Mouse (Mus musculus) hindbrain, postnatal 0 days (tissue): ENCODE results near the gene Olfr711. TPM values are rescaled to one million over a fixed set of nuclear protein-coding genes. Genes with fewer than 3 reads are reported as not detected.
"Not testable (repeated sequence)": the region's sequence is repeated elsewhere in the genome, so short reads cannot be mapped to it uniquely, and the experiment has no call there.

ENCODE experiments used
- ATAC-seq: fragments of 200-750 bp; cut with Nextera tagmentation; 2 replicates; pipeline ENCODE4 v1.8.0; 2017; ENCODE audit warnings: mild to moderate bottlenecking, moderate TSS enrichment, moderate library complexity
- DNase-seq: peaks from one replicate; pipeline ENCODE4 v3.0.0-alpha.2; 2015; ENCODE audit warnings: low spot score
- H3K27ac ChIP-seq: fragments of 300-500 bp; sonication (generic); 2 replicates; pipeline ENCODE4 v1.5.1; 2014; ENCODE audit warnings: mild to moderate bottlenecking
- H3K27me3 ChIP-seq: fragments of 300-500 bp; sonication (generic); 2 replicates; pipeline ENCODE4 v1.6.1; 2014; ENCODE audit warnings: low read length, mixed read lengths; ENCODE audit not compliant: insufficient read depth
- H3K36me3 ChIP-seq: fragments of 300-500 bp; sonication (generic); 2 replicates; pipeline ENCODE4 v1.6.1; 2014; ENCODE audit warnings: low read length, mixed read lengths; ENCODE audit not compliant: insufficient read depth
- H3K4me1 ChIP-seq: fragments of 300-500 bp; sonication (generic); 2 replicates; pipeline ENCODE4 v1.6.1; 2014; ENCODE audit warnings: antibody characterized with exemption, low read length, mixed read lengths; ENCODE audit not compliant: insufficient read depth
- H3K4me2 ChIP-seq: fragments of 300-500 bp; sonication (generic); 2 replicates; pipeline ENCODE4 v1.6.1; 2014; ENCODE audit warnings: low read depth, mild to moderate bottlenecking, low read length, moderate library complexity, mixed read lengths
- H3K4me3 ChIP-seq: fragments of 300-500 bp; sonication (generic); 2 replicates; pipeline ENCODE4 v1.5.1; 2014; ENCODE audit warnings: low read length
- H3K9ac ChIP-seq: fragments of 300-500 bp; sonication (generic); replicated peaks from 2 replicates; pipeline ENCODE4 v1.6.1; 2014; ENCODE audit warnings: mild to moderate bottlenecking, low read length, moderate library complexity, mixed read lengths
- H3K9me3 ChIP-seq: fragments of 300-500 bp; sonication (generic); 2 replicates; pipeline ENCODE4 v1.6.1; 2016; ENCODE audit warnings: low read length, mixed read lengths
- CTCF ChIP-seq: IDR thresholded peaks from 2 replicates; pipeline ENCODE4 v1.5.1; 2016; ENCODE audit warnings: antibody characterized with exemption, control low read depth, low read depth
- WGBS: fragments of 180-500 bp; shearing (Covaris S2); extraction: QIAGEN DNeasy Blood & Tissue Kit; methylation state at CpG from one replicate; pipeline ENCODE4 v1.1.7; 2014; 5-methylcytosine and 5-hydroxymethylcytosine counted together
- polyA plus RNA-seq: library from polyadenylated mRNA; unstranded; fragments of >200 nt; fragmentation: Nextera tagmentation; extraction: Ambion mirVana; gene quantifications from 2 replicates; pipeline ENCODE4 v1.2.1, GENCODE M21; 2015
- total RNA-seq: library from RNA; depleted of rRNA; stranded (reverse); fragments of >200 nt; gene quantifications from 2 replicates; pipeline ENCODE4 v1.2.3, GENCODE M21; 2014; rRNA removed

Gene Olfr711
- total and polyA plus RNA-seq, 2 experiments from 2014 or later, result not detected

- TF ChIP-seq CTCF, result no peak
- Histone ChIP-seq H3K4me3 (no peak within 1 kb of the TSS), H3K27me3 (no peaks in the 10 kb centered on the region), H3K9me3 (no peaks in the 10 kb centered on the region), H3K4me1 (no peaks in the 10 kb centered on the region), H3K36me3 (no peaks in the 10 kb centered on the region), H3K4me2 (no peak within 1 kb of the TSS), H3K9ac (no peak within 1 kb of the TSS), H3K27ac (no peak within 1 kb of the TSS)
- DNase-seq, result no peak
- ATAC-seq, result no peak
- WGBS, result 73% methylated on average over 3 of the region's 3 CpGs
Observed at GRCm38 (mm10) chr7:106948212-106948611, 27.0 kb downstream of the Olfr711 start, which contains the start of gene Olfr710. Olfr710 (minus strand) TSS chr7:106948312.

GRCm38 (mm10) chr7:106932119-106932518 is 43.1 kb downstream of the Olfr711 start, which contains the start of gene Olfr709-ps1:
Olfr709-ps1 (minus strand) TSS chr7:106932219.
- ATAC-seq (no peak), DNase-seq (no peak)
- no peak within 1 kb of the TSS for H3K4me2 ChIP-seq
- H3K9me3 ChIP-seq, result no peaks in the 10 kb centered on the region
- H3K9ac ChIP-seq, result no peak within 1 kb of the TSS
- no peak for TF ChIP-seq CTCF
- no peaks in the 10 kb centered on the region for H3K27me3 ChIP-seq
- no peaks in the 10 kb centered on the region for H3K36me3 ChIP-seq
- no peak within 1 kb of the TSS for H3K4me3 ChIP-seq
- no peak within 1 kb of the TSS for H3K27ac ChIP-seq
- no peaks in the 10 kb centered on the region for H3K4me1 ChIP-seq

- not testable (repeated sequence) for H3K9ac ChIP-seq, H3K9me3 ChIP-seq, H3K27me3 ChIP-seq, DNase-seq, H3K4me1 ChIP-seq, H3K4me3 ChIP-seq, H3K36me3 ChIP-seq, H3K27ac ChIP-seq, ATAC-seq, H3K4me2 ChIP-seq
- 85% methylated on average over 5 of the region's 7 CpGs for WGBS
Observed at GRCm38 (mm10) chr7:106920961-106921360, 54.3 kb downstream of the Olfr711 start.

Other genes starting within 250 kb of the Olfr711 start
- gene Olfr697, start 233.0 kb downstream of the Olfr711 start, total RNA-seq, result not detected in 2 replicates
- gene Olfr697, start 233.0 kb downstream of the Olfr711 start, polyA plus RNA-seq, result not detected in 2 replicates
- gene Olfr698, start 220.1 kb downstream of the Olfr711 start, total RNA-seq, result not detected in 2 replicates
- not detected in 2 replicates for gene Olfr698, start 220.1 kb downstream of the Olfr711 start, polyA plus RNA-seq
- not detected in 2 replicates for gene Olfr699, start 182.3 kb downstream of the Olfr711 start, total RNA-seq
- gene Olfr699, start 182.3 kb downstream of the Olfr711 start, polyA plus RNA-seq, result not detected in 2 replicates
- gene Olfr700, start 166.6 kb downstream of the Olfr711 start, total RNA-seq, result not detected in 2 replicates
- gene Olfr700, start 166.6 kb downstream of the Olfr711 start, polyA plus RNA-seq, result not detected in 2 replicates
- not detected in 2 replicates for gene Olfr701, start 161.3 kb downstream of the Olfr711 start, total RNA-seq
- gene Olfr701, start 161.3 kb downstream of the Olfr711 start, polyA plus RNA-seq, result not detected in 2 replicates
- not detected in 2 replicates for gene Olfr702, start 141.6 kb downstream of the Olfr711 start, total RNA-seq
- gene Olfr702, start 141.6 kb downstream of the Olfr711 start, polyA plus RNA-seq, result not detected in 2 replicates
- gene Olfr703, start 132.1 kb downstream of the Olfr711 start, total RNA-seq, result not detected in 2 replicates
- gene Olfr703, start 132.1 kb downstream of the Olfr711 start, polyA plus RNA-seq, result not detected in 2 replicates
- gene Olfr704, start 112.3 kb downstream of the Olfr711 start, total RNA-seq, result not detected in 2 replicates
- gene Olfr704, start 112.3 kb downstream of the Olfr711 start, polyA plus RNA-seq, result not detected in 2 replicates
- not detected in 2 replicates for gene Olfr705, start 98.6 kb downstream of the Olfr711 start, total RNA-seq
- not detected in 2 replicates for gene Olfr705, start 98.6 kb downstream of the Olfr711 start, polyA plus RNA-seq
- not detected in 2 replicates for gene Olfr706, start 87.3 kb downstream of the Olfr711 start, total RNA-seq
- not detected in 2 replicates for gene Olfr706, start 87.3 kb downstream of the Olfr711 start, polyA plus RNA-seq
- not detected in 2 replicates for gene Olfr707, start 74.2 kb downstream of the Olfr711 start, total RNA-seq
- not detected in 2 replicates for gene Olfr707, start 74.2 kb downstream of the Olfr711 start, polyA plus RNA-seq
- not detected in 2 replicates for gene Olfr1532-ps1, start 67.5 kb downstream of the Olfr711 start, total RNA-seq
- not detected in 2 replicates for gene Olfr1532-ps1, start 67.5 kb downstream of the Olfr711 start, polyA plus RNA-seq
- gene Olfr709-ps1, start 43.2 kb downstream of the Olfr711 start, total RNA-seq, result not detected in 2 replicates
- gene Olfr709-ps1, start 43.2 kb downstream of the Olfr711 start, polyA plus RNA-seq, result not detected in 2 replicates
- gene Olfr710, start 27.1 kb downstream of the Olfr711 start, total RNA-seq, result not detected in 2 replicates
- gene Olfr710, start 27.1 kb downstream of the Olfr711 start, polyA plus RNA-seq, result not detected in 2 replicates
- gene Olfr6, start 11.5 kb downstream of the Olfr711 start, total RNA-seq, result not detected in 2 replicates
- gene Olfr6, start 11.5 kb downstream of the Olfr711 start, polyA plus RNA-seq, result not detected in 2 replicates
- not detected in 2 replicates for gene Olfr2, start 30.6 kb upstream of the Olfr711 start, total RNA-seq
- not detected in 2 replicates for gene Olfr2, start 30.6 kb upstream of the Olfr711 start, polyA plus RNA-seq
- gene Olfr713, start 55.7 kb upstream of the Olfr711 start, total RNA-seq, result not detected in 2 replicates
- not detected in 2 replicates for gene Olfr713, start 55.7 kb upstream of the Olfr711 start, polyA plus RNA-seq
- gene Olfr714, start 95.5 kb upstream of the Olfr711 start, total RNA-seq, result not detected in 2 replicates
- gene Olfr714, start 95.5 kb upstream of the Olfr711 start, polyA plus RNA-seq, result not detected in 2 replicates
- gene Olfr17, start 117.8 kb upstream of the Olfr711 start, total RNA-seq, result not detected in 2 replicates
- gene Olfr17, start 117.8 kb upstream of the Olfr711 start, polyA plus RNA-seq, result not detected in 2 replicates
- gene Olfr715b, start 134.9 kb upstream of the Olfr711 start, total RNA-seq, result not detected in 2 replicates
- gene Olfr715b, start 134.9 kb upstream of the Olfr711 start, polyA plus RNA-seq, result not detected in 2 replicates
- gene Olfr715, start 155.6 kb upstream of the Olfr711 start, total RNA-seq, result not detected in 2 replicates
- gene Olfr715, start 155.6 kb upstream of the Olfr711 start, polyA plus RNA-seq, result not detected in 2 replicates
- not detected in 2 replicates for gene Olfr716, start 162.9 kb upstream of the Olfr711 start, total RNA-seq
- not detected in 2 replicates for gene Olfr716, start 162.9 kb upstream of the Olfr711 start, polyA plus RNA-seq
- gene Nlrp14, start 191.5 kb upstream of the Olfr711 start, total RNA-seq, result 0.10 TPM in 1 of 2 replicates, not detected in the other
- gene Nlrp14, start 191.5 kb upstream of the Olfr711 start, polyA plus RNA-seq, result 0.06 TPM in 1 of 2 replicates, not detected in the other
- not detected in 2 replicates for gene Rbmxl2, start 234.0 kb upstream of the Olfr711 start, total RNA-seq
- gene Rbmxl2, start 234.0 kb upstream of the Olfr711 start, polyA plus RNA-seq, result not detected in 2 replicates